Mouse (Mus musculus) megakaryocyte, embryonic 14.5 days (primary cell): ENCODE measurements around the gene Polr2m.

Source experiments
- FLI1 ChIP-seq: IDR thresholded peaks from 2 replicates; pipeline ENCODE4 v1.6.1; 2012; ENCODE audit warnings: low read length, inconsistent platforms, mixed read lengths
- GATA1 ChIP-seq: IDR thresholded peaks from 3 replicates; pipeline ENCODE4 v1.6.1; 2012; ENCODE audit warnings: mixed read lengths, low read length, inconsistent platforms, borderline replicate concordance

DNA sequence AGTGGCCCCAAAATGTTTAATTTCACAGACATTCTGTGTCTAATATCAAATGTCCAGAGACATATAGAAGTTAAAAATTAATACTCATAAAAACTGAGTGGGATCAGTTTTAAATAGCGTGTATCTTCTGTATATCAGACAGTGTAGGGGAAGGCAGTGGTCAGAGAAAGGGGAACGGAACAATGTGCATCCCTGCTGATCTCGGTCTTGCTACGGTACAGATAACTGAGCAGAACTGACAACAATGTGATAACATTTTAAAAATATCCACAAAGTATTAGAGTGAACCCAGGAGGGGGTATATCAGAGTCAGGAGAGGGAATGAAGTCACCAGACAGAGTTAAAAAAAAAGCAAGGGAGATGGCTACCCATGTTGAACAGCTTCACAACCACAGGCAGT lies 31.8 kb upstream of the Polr2m start:
- TF ChIP-seq GATA1 = no peak
- TF ChIP-seq FLI1 = no peak
